Mouse (Mus musculus) left cerebral cortex, adult 18-20 months (tissue): ENCODE results near the gene Mdga1. TPM values are rescaled to one million over a fixed set of nuclear protein-coding genes. Genes with fewer than 3 reads are reported as not detected.

Experiments
- DNase-seq, 2 experiments: peaks; one replicate each; pipeline ENCODE4 v3.0.0; 2021 to 2022; ENCODE audit warnings: low spot score in 2 of 2, mixed read lengths in 1 of 2
- total RNA-seq, 2 experiments: library from RNA; stranded (reverse); gene quantifications; 2 replicates each; pipeline ENCODE4 v1.2.3; 2021

Gene Mdga1
- total RNA-seq, 2 experiments from 2014 or later, result 25.1 to 25.6 TPM

GRCm38 (mm10) chr17:29925608-29926606 is 44.0 kb downstream of the Mdga1 start:
- no peak for DNase-seq

GRCm38 (mm10) chr17:29920089-29920488 is 49.8 kb downstream of the Mdga1 start:
- DNase-seq, result no peak

- no peak for DNase-seq
Observed at GRCm38 (mm10) chr17:29919552-29919920, 50.4 kb downstream of the Mdga1 start.

- no peak for DNase-seq
Observed at GRCm38 (mm10) chr17:29918791-29919551, 50.9 kb downstream of the Mdga1 start.

GRCm38 (mm10) chr17:29916968-29917367 is 52.9 kb downstream of the Mdga1 start:
- DNase-seq, result no peak

GRCm38 (mm10) chr17:29915820-29916219 is 54.1 kb downstream of the Mdga1 start:
- DNase-seq, result peak; percentile 22 to 23

GRCm38 (mm10) chr17:29913301-29913965 is 56.5 kb downstream of the Mdga1 start:
- DNase-seq, result no peak

GRCm38 (mm10) chr17:29912733-29913132 is 57.2 kb downstream of the Mdga1 start:
- DNase-seq, result no peak

GRCm38 (mm10) chr17:29909031-29909430 is 60.9 kb downstream of the Mdga1 start:
- DNase-seq, result no peak

- DNase-seq, result no peak
Observed at GRCm38 (mm10) chr17:29904694-29905093, 65.2 kb downstream of the Mdga1 start.

- DNase-seq, result no peak
Observed at GRCm38 (mm10) chr17:29902406-29903155, 67.3 kb downstream of the Mdga1 start.

GRCm38 (mm10) chr17:29900289-29900688 is 69.6 kb downstream of the Mdga1 start:
- DNase-seq, result no peak

GRCm38 (mm10) chr17:29896181-29897054 is 73.5 kb downstream of the Mdga1 start:
- DNase-seq, result no peak

- no peak for DNase-seq
Observed at GRCm38 (mm10) chr17:29895566-29895965, 74.3 kb downstream of the Mdga1 start.

GRCm38 (mm10) chr17:29894965-29895364 is 74.9 kb downstream of the Mdga1 start:
- DNase-seq, result no peak

GRCm38 (mm10) chr17:29890451-29891110 is 79.3 kb downstream of the Mdga1 start:
- no peak for DNase-seq

GRCm38 (mm10) chr17:29888981-29889980 is 80.6 kb downstream of the Mdga1 start:
- DNase-seq, result peak; percentile 41 to 57
